Mouse (Mus musculus) urinary bladder, postnatal 4 days (tissue): ENCODE results near the gene Soga1.

Experiments used
- DNase-seq, 2 experiments: peaks; one replicate each; pipeline ENCODE4 v3.0.0; 2021 to 2022; ENCODE audit warnings: low spot score in 2 of 2

The Soga1 gene

GRCm38 (mm10) chr2:156987316-156987715 lies 91.7 kb downstream of the Soga1 start:
- DNase-seq = no peak

- DNase-seq = peak in 1 of 2 experiments; percentile 19
These were observed 96.2 kb downstream of the Soga1 start for GRCm38 (mm10) chr2:156982864-156983263.

- no peak for DNase-seq
These were observed 97.8 kb downstream of the Soga1 start for GRCm38 (mm10) chr2:156981291-156981690.

GRCm38 (mm10) chr2:156980059-156980458 lies 99.0 kb downstream of the Soga1 start:
- DNase-seq = no peak

GRCm38 (mm10) chr2:156976711-156977110 lies 102.3 kb downstream of the Soga1 start:
- no peak for DNase-seq

GRCm38 (mm10) chr2:156974967-156975366 lies 104.1 kb downstream of the Soga1 start:
- no peak for DNase-seq

- no peak for DNase-seq
These were observed 105.5 kb downstream of the Soga1 start for GRCm38 (mm10) chr2:156973316-156974100.

- DNase-seq = no peak
These were observed 108.8 kb downstream of the Soga1 start for GRCm38 (mm10) chr2:156970253-156970652.

- no peak for DNase-seq
These were observed 110.6 kb downstream of the Soga1 start for GRCm38 (mm10) chr2:156968501-156968900.

- peak in 1 of 2 experiments; percentile 21 for DNase-seq
These were observed 111.7 kb downstream of the Soga1 start for GRCm38 (mm10) chr2:156967388-156967787.
